Mouse (Mus musculus): ENCODE measurements around the gene Lars2.

Lars2 gene

DNA sequence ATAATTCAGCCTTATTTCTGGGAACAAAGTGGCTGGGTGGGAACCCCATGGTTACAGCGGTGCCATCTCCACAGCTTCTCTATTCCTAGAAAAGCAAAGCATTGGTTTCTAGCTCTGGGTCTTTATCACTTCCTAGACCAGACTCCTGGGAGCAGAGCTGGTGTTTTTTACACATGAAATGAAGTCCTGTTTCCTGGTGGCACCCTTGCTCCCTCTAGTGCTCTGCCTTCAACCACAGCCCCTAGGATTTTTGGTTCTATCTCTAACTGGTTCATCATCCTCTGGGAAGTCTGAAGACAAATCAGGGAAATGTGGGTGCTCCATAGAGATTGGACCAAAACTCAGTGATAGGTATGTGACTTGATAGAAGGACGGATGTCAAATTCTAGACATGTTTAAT is 140.7 kb downstream of the Lars2 start:
- no peak for DNase-seq (ENCODE audit: low spot score)

- no peak for DNase-seq (ENCODE audit: low spot score)
Measured at GRCm38 (mm10) chr9:123508986-123509385, 142.3 kb downstream of the Lars2 start.

- DNase-seq (ENCODE audit: low spot score): no peak
Measured at GRCm38 (mm10) chr9:123509638-123510604, 143.2 kb downstream of the Lars2 start.

DNA sequence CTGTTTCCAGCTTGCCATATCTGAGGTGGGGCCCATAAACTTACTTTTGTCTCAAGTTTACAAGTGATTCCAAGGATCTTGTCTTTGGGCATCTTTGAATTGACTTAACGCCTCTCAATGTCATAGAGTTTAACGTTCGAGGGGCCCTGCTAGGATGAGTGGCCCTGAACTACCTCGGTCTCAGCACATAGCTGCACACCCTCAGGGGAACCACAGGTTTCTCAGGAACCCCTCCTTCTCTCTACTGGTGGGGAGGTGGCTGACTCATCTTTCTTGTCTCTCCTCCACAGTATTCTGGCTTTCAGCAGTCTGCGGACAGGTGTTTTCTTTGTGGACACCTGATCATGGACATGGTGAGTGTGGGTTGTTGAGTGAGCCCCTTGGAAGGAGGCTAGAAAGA is 144.2 kb downstream of the Lars2 start:
- no peak for DNase-seq (ENCODE audit: low spot score)

All from urinary bladder, postnatal 10 days (tissue).